Mouse (Mus musculus) CH12.LX (cell line): Measurements from ENCODE around the gene Doc2g.

ENCODE experiments used
- CTCF ChIP-seq, 2 experiments: IDR thresholded peaks in 1 of 2; conservative IDR thresholded peaks in 1 of 2; 2 replicates each; pipeline ENCODE4 v1.5.1; 2011 to 2012; ENCODE audit warnings: low read depth in 2 of 2, low read length in 2 of 2, improper control_type of control experiment in 1 of 2, inconsistent platforms in 1 of 2, mild to moderate bottlenecking in 1 of 2, moderate library complexity in 1 of 2
- ETS1 ChIP-seq: conservative IDR thresholded peaks from 2 replicates; pipeline ENCODE4 v1.6.1; 2012; ENCODE audit warnings: low read depth, mild to moderate bottlenecking, inconsistent platforms, low read length, improper control_type of control experiment, moderate library complexity
- MEF2A ChIP-seq: IDR thresholded peaks from 2 replicates; pipeline ENCODE4 v1.6.1; 2014; ENCODE audit warnings: low read depth, mild to moderate bottlenecking, inconsistent platforms, low read length, improper control_type of control experiment, borderline replicate concordance
- MYC ChIP-seq: IDR thresholded peaks from 2 replicates; pipeline ENCODE4 v1.6.1; 2011; ENCODE audit warnings: low read depth, mild to moderate bottlenecking, improper control_type of control experiment, low read length
- PAX5 ChIP-seq: IDR thresholded peaks from 2 replicates; pipeline ENCODE4 v1.6.1; 2012; ENCODE audit warnings: low read length, inconsistent platforms, mixed read lengths
- POLR2A ChIP-seq: IDR thresholded peaks from 2 replicates; pipeline ENCODE4 v1.6.1; 2011; ENCODE audit warnings: low read depth, mild to moderate bottlenecking, improper control_type of control experiment, low read length
- POLR2AphosphoS2 ChIP-seq: IDR thresholded peaks from 2 replicates; pipeline ENCODE4 v1.6.1; 2011; ENCODE audit warnings: low read depth, low read length, improper control_type of control experiment
- RCOR1 ChIP-seq: conservative IDR thresholded peaks from 2 replicates; pipeline ENCODE4 v1.6.1; 2012; ENCODE audit warnings: low read depth, mild to moderate bottlenecking, inconsistent platforms, low read length, improper control_type of control experiment
- TBP ChIP-seq: conservative IDR thresholded peaks from 2 replicates; pipeline ENCODE4 v1.6.1; 2011; ENCODE audit warnings: low read depth, low read length, improper control_type of control experiment
- USF1 ChIP-seq: IDR thresholded peaks from 2 replicates; pipeline ENCODE4 v1.6.1; 2014; ENCODE audit warnings: low read depth, mild to moderate bottlenecking, inconsistent platforms, low read length, improper control_type of control experiment

DNA sequence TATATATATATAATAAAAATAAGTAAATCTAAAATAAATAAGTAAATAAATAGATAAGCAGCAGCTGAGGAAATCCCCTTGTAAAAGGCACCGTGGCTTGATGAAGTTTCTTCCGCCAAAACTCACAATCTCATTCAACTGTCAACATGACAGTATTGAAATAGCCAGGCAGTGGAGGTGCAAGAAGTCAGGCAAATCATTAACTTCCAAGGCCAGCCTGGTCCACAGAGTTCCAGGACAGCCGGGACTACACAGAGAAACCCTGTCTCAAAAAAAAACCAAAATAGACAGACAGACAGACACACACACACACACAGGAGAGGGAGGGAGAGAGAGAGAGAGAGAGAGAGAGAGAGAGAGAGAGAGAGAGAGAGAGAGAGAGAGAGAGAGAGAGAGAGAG, 30.2 kb downstream of the Doc2g start:
- TF ChIP-seq CTCF (conservative IDR thresholded peaks at IDR 0.05 in 1 of 2, IDR thresholded peaks at IDR 0.05 in 1 of 2; ENCODE audit: low read depth in 2 of 2, low read length in 2 of 2) (no peak), USF1 (no peak), POLR2A (no peak), MEF2A (no peak), POLR2AphosphoS2 (no peak), MYC (no peak), ETS1 (no peak), TBP (no peak), RCOR1 (no peak), PAX5 (no peak)
